Mouse (Mus musculus): ENCODE results near the gene Gcnt2.

DNA sequence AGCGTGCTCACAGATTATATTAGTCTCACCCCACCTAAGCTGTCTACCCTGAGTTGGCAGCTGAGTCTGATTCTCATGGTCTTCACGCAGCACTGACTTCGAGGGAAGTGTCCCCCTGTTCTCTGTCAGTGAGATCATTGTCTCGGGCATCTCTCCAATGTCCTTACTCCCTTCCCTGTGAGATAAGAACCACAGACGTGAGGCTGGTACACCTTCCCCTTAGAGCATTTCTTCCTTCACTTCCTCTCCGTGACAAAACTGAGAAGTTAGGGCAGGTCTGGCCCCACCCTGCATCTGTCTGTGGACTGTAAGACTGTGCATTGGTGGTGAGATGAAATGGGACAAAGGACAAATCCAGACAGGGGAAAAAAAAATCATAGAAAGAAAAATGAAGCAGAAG, 13.6 kb upstream of the Gcnt2 start:
- no peak for TF ChIP-seq CTCF (IDR thresholded peaks at IDR 0.05; ENCODE audit: low read depth, low read length)
- no peak for TF ChIP-seq POLR2A (IDR thresholded peaks at IDR 0.05; ENCODE audit: insufficient read depth, low read length)
- TF ChIP-seq EP300 (IDR thresholded peaks at IDR 0.05; ENCODE audit: insufficient read depth, low read depth, low read length), result no peak

Data from ES-Bruce4 (cell line).